In genomic region chr5:135080539-135080938, GRCm38 (mm10) we compare ENCODE assay signal across 25 mouse cellular contexts. TPM values are rescaled to one million over a fixed set of nuclear protein-coding genes. Genes with fewer than 3 reads are reported as not detected.
DNase-seq lines count a peak whose midpoint lies in the region; ATAC-seq and TF ChIP-seq lines count a peak whose summit lies in the region.
"Had no signal": no experiment of that assay in that cellular context is flagged by ENCODE, and none has a peak within 500 bp of the region (broad histone marks: within the 10 kb centered on the region; RNA-seq: fewer than 3 reads in every experiment).

No protein-coding gene starts in this region.

- H3K36me3 ChIP-seq in kidney, adult 2 months (ENCODE audit: control insufficient read depth, insufficient read depth, low read length), result no peaks in the 10 kb centered on the region
- H3K36me3 ChIP-seq in kidney, embryonic 15.5 days, result peaks cover 2% of the 10 kb centered on the region
- no peaks in the 10 kb centered on the region for H3K36me3 ChIP-seq in kidney, embryonic 14.5 days (ENCODE audit: control insufficient read depth, insufficient read depth, low read length)
- no peaks in the 10 kb centered on the region for H3K36me3 ChIP-seq in midbrain, embryonic 11.5 days (ENCODE audit: control insufficient read depth, insufficient read depth, low read length)
- no peaks in the 10 kb centered on the region for H3K36me3 ChIP-seq in midbrain, embryonic 16.5 days (ENCODE audit: control insufficient read depth, insufficient read depth, low read length)
- H3K36me3 ChIP-seq: embryonic facial prominence, embryonic 15.5 days had no signal

- H3K4me2 ChIP-seq in kidney, embryonic 15.5 days, result no peak overlapping the region
- no peak overlapping the region for H3K4me2 ChIP-seq in kidney, embryonic 14.5 days (replicated peaks; ENCODE audit: low read depth, low read length)
- H3K4me2 ChIP-seq in midbrain, embryonic 11.5 days, result no peak overlapping the region
- no peak overlapping the region for H3K4me2 ChIP-seq in midbrain, embryonic 16.5 days (ENCODE audit: low read length)
- H3K4me2 ChIP-seq: embryonic facial prominence, embryonic 13.5 days; embryonic facial prominence, embryonic 15.5 days; forebrain, embryonic 12.5 days had no signal

- no peak for TF ChIP-seq CTCF in kidney, adult 2 months (conservative IDR thresholded peaks at IDR 0.05; ENCODE audit: insufficient read depth, insufficient read length, low read depth, low read length)

- no peak overlapping the region for H3K27ac ChIP-seq in kidney, adult 2 months (ENCODE audit: insufficient read depth, low read depth, low read length)
- H3K27ac ChIP-seq in kidney, embryonic 15.5 days, result no peak overlapping the region
- H3K27ac ChIP-seq in kidney, embryonic 14.5 days (ENCODE audit: low read depth, low read length), result no peak overlapping the region
- no peak overlapping the region for H3K27ac ChIP-seq in midbrain, embryonic 11.5 days (ENCODE audit: low read depth, low read length)
- no peak overlapping the region for H3K27ac ChIP-seq in midbrain, embryonic 16.5 days (ENCODE audit: low read length)
- H3K27ac ChIP-seq: embryonic facial prominence, embryonic 13.5 days; embryonic facial prominence, embryonic 15.5 days; forebrain, embryonic 10.5 days; forebrain, embryonic 12.5 days had no signal

- peaks cover 10% of the 10 kb centered on the region; the same call in 1 of the 2 replicates for H3K4me1 ChIP-seq in kidney, adult 2 months (ENCODE audit: control insufficient read depth, insufficient read depth, low read length)
- H3K4me1 ChIP-seq in kidney, embryonic 15.5 days, result peaks cover 21% of the 10 kb centered on the region
- H3K4me1 ChIP-seq in kidney, embryonic 14.5 days (ENCODE audit: control insufficient read depth, insufficient read depth, low read length), result 0 out of 2 replicates have a peak, but pooled peaks cover 4% of the 10 kb centered on the region
- H3K4me1 ChIP-seq in midbrain, embryonic 11.5 days (ENCODE audit: control insufficient read depth, insufficient read depth, low read length), result peaks cover 6% of the 10 kb centered on the region
- peaks cover 6% of the 10 kb centered on the region for H3K4me1 ChIP-seq in midbrain, embryonic 16.5 days (ENCODE audit: control insufficient read depth, insufficient read depth, low read length)

- 66% methylated on average over 5 of the region's 5 CpGs for WGBS in kidney, adult 2 months
- 92% methylated on average over 5 of the region's 5 CpGs for WGBS in kidney, embryonic 15.5 days
- 86% methylated on average over 5 of the region's 5 CpGs for WGBS in kidney, embryonic 14.5 days
- WGBS in midbrain, embryonic 11.5 days, result 92% methylated on average over 5 of the region's 5 CpGs
- WGBS in midbrain, embryonic 16.5 days, result 88% methylated on average over 5 of the region's 5 CpGs

- no peak overlapping the region for H3K9ac ChIP-seq in kidney, embryonic 15.5 days
- H3K9ac ChIP-seq in kidney, embryonic 14.5 days (ENCODE audit: low read depth, low read length), result no peak overlapping the region
- no peak overlapping the region for H3K9ac ChIP-seq in midbrain, embryonic 11.5 days (ENCODE audit: low read length)
- no peak overlapping the region for H3K9ac ChIP-seq in midbrain, embryonic 16.5 days (ENCODE audit: low read depth, low read length)
- H3K9ac ChIP-seq: embryonic facial prominence, embryonic 13.5 days; embryonic facial prominence, embryonic 15.5 days; forebrain, embryonic 12.5 days had no signal

- no peak for ATAC-seq in kidney, embryonic 15.5 days (replicated peaks; ENCODE audit: low FRiP score)
- no peak for ATAC-seq in kidney, embryonic 14.5 days (ENCODE audit: low FRiP score, low TSS enrichment)
- no peak for ATAC-seq in midbrain, embryonic 11.5 days (ENCODE audit: low FRiP score)
- no peak for ATAC-seq in midbrain, embryonic 16.5 days
- ATAC-seq: forebrain, embryonic 14.5 days had no signal

- peak; percentile 71 for DNase-seq in kidney, adult 2 months
- DNase-seq in kidney, adult 11 months, result no peak
- peak; percentile 52 for DNase-seq in kidney, adult 9 months
- DNase-seq in kidney, postnatal 36 days, result peak; percentile 49 to 50
- DNase-seq in midbrain, embryonic 11.5 days (ENCODE audit: low spot score, missing footprints), result peak; percentile 37
- DNase-seq: adrenal gland, adult 2 months; adrenal gland, postnatal 10 days; adrenal gland, postnatal 25 days; cerebellum, adult 11 months; cerebellum, adult 18-20 months; cerebellum, adult 8-10 months; cerebellum, adult 9-11 months; cerebellum, postnatal 14 days; cerebellum, postnatal 36 days; embryo, embryonic 11 days had no signal

- no peak for TF ChIP-seq POLR2A in kidney, adult 2 months (IDR thresholded peaks at IDR 0.05; ENCODE audit: low read depth, low read length)

- no peaks in the 10 kb centered on the region for H3K27me3 ChIP-seq in kidney, adult 2 months (replicated peaks; ENCODE audit: control insufficient read depth, insufficient read depth, low read length)
- H3K27me3 ChIP-seq in kidney, embryonic 15.5 days, result 0 out of 2 replicates have a peak, but pooled peaks cover 13% of the 10 kb centered on the region
- H3K27me3 ChIP-seq in kidney, embryonic 14.5 days (ENCODE audit: control insufficient read depth, insufficient read depth, low read length), result no peaks in the 10 kb centered on the region
- H3K27me3 ChIP-seq in midbrain, embryonic 11.5 days (ENCODE audit: control insufficient read depth, insufficient read depth, low read length), result no peaks in the 10 kb centered on the region
- no peaks in the 10 kb centered on the region for H3K27me3 ChIP-seq in midbrain, embryonic 16.5 days (ENCODE audit: control insufficient read depth, insufficient read depth, low read depth, low read length)
- H3K27me3 ChIP-seq: embryonic facial prominence, embryonic 13.5 days; embryonic facial prominence, embryonic 15.5 days had no signal

- no peak overlapping the region for H3K4me3 ChIP-seq in kidney, adult 2 months (ENCODE audit: insufficient read depth, low read depth, low read length)
- no peak overlapping the region for H3K4me3 ChIP-seq in kidney, embryonic 15.5 days (replicated peaks)
- H3K4me3 ChIP-seq in kidney, embryonic 14.5 days (ENCODE audit: low read length), result no peak overlapping the region
- no peak overlapping the region for H3K4me3 ChIP-seq in midbrain, embryonic 11.5 days (ENCODE audit: low read depth, low read length)
- H3K4me3 ChIP-seq in midbrain, embryonic 16.5 days (ENCODE audit: low read depth, low read length), result no peak overlapping the region
- H3K4me3 ChIP-seq: embryonic facial prominence, embryonic 13.5 days; embryonic facial prominence, embryonic 15.5 days; erythroblast, embryonic 14.5 days; forebrain, embryonic 10.5 days; forebrain, embryonic 12.5 days had no signal

- H3K9me3 ChIP-seq in kidney, embryonic 15.5 days (replicated peaks), result no peaks in the 10 kb centered on the region
- H3K9me3 ChIP-seq in kidney, embryonic 14.5 days (ENCODE audit: control insufficient read depth, low read length), result no peaks in the 10 kb centered on the region
- H3K9me3 ChIP-seq in midbrain, embryonic 11.5 days (ENCODE audit: control insufficient read depth, low read length), result no peaks in the 10 kb centered on the region
- H3K9me3 ChIP-seq in midbrain, embryonic 16.5 days (replicated peaks; ENCODE audit: control insufficient read depth, low read length, poor library complexity, severe bottlenecking), result no peaks in the 10 kb centered on the region
- H3K9me3 ChIP-seq: embryonic facial prominence, embryonic 13.5 days; embryonic facial prominence, embryonic 15.5 days; forebrain, embryonic 10.5 days; forebrain, embryonic 12.5 days had no signal

RNA-seq across cellular contexts. Expression of gene Vps37d, which starts 2.5 kb away (rescaled TPM):
- 7.3 and 8.7 TPM in 2 replicates for polyA plus RNA-seq in kidney, adult 2 months (2012; rRNA removed)
- 9.2 and 10.9 TPM in 2 replicates for polyA plus RNA-seq in kidney, embryonic 15.5 days (2015; fragmentation: Nextera tagmentation; extraction: Ambion mirVana)
- polyA plus RNA-seq in kidney, embryonic 14.5 days (2014; fragmentation: Nextera tagmentation; extraction: Ambion mirVana), result 8.9 and 12.6 TPM in 2 replicates
- 6.8 and 9.6 TPM in 2 replicates for polyA plus RNA-seq in midbrain, embryonic 11.5 days (2014; fragmentation: Nextera tagmentation; extraction: Ambion mirVana)
- 32.4 and 33.6 TPM in 2 replicates for polyA plus RNA-seq in midbrain, embryonic 16.5 days (2015; fragmentation: Nextera tagmentation; extraction: Ambion mirVana)
- polyA plus RNA-seq: erythroblast, embryonic 14.5 days had no signal

RNA-seq across cellular contexts. Expression of gene Mlxipl, which starts 9.2 kb away (rescaled TPM):
- polyA plus RNA-seq in kidney, adult 2 months (2012; rRNA removed), result 144 and 170 TPM in 2 replicates
- polyA plus RNA-seq in kidney, embryonic 15.5 days (2015; fragmentation: Nextera tagmentation; extraction: Ambion mirVana), result 7.3 and 7.4 TPM in 2 replicates
- polyA plus RNA-seq in kidney, embryonic 14.5 days (2014; fragmentation: Nextera tagmentation; extraction: Ambion mirVana), result 3.9 and 6.4 TPM in 2 replicates
- 1.2 and 2.1 TPM in 2 replicates for polyA plus RNA-seq in midbrain, embryonic 11.5 days (2014; fragmentation: Nextera tagmentation; extraction: Ambion mirVana)
- 0.87 and 1.0 TPM in 2 replicates for polyA plus RNA-seq in midbrain, embryonic 16.5 days (2015; fragmentation: Nextera tagmentation; extraction: Ambion mirVana)
- polyA plus RNA-seq: C2C12 had no signal

RNA-seq across cellular contexts. Expression of gene Bud23, which starts 15.8 kb away (rescaled TPM):
- 50.4 and 50.7 TPM in 2 replicates for polyA plus RNA-seq in kidney, adult 2 months (2012; rRNA removed)
- polyA plus RNA-seq in kidney, embryonic 15.5 days (2015; fragmentation: Nextera tagmentation; extraction: Ambion mirVana), result 121 and 137 TPM in 2 replicates
- 118 and 156 TPM in 2 replicates for polyA plus RNA-seq in kidney, embryonic 14.5 days (2014; fragmentation: Nextera tagmentation; extraction: Ambion mirVana)
- 105 and 116 TPM in 2 replicates for polyA plus RNA-seq in midbrain, embryonic 11.5 days (2014; fragmentation: Nextera tagmentation; extraction: Ambion mirVana)
- polyA plus RNA-seq in midbrain, embryonic 16.5 days (2015; fragmentation: Nextera tagmentation; extraction: Ambion mirVana), result 74.4 and 76.9 TPM in 2 replicates

RNA-seq across cellular contexts. Expression of gene Dnajc30, which starts 16.5 kb away (rescaled TPM):
- 47.3 and 63.3 TPM in 2 replicates for polyA plus RNA-seq in kidney, adult 2 months (2012; rRNA removed)
- polyA plus RNA-seq in kidney, embryonic 15.5 days (2015; fragmentation: Nextera tagmentation; extraction: Ambion mirVana), result 30.9 and 36.7 TPM in 2 replicates
- polyA plus RNA-seq in kidney, embryonic 14.5 days (2014; fragmentation: Nextera tagmentation; extraction: Ambion mirVana), result 33.4 and 34.4 TPM in 2 replicates
- 30.0 and 30.2 TPM in 2 replicates for polyA plus RNA-seq in midbrain, embryonic 11.5 days (2014; fragmentation: Nextera tagmentation; extraction: Ambion mirVana)
- polyA plus RNA-seq in midbrain, embryonic 16.5 days (2015; fragmentation: Nextera tagmentation; extraction: Ambion mirVana), result 48.8 and 49.6 TPM in 2 replicates

RNA-seq across cellular contexts. Expression of gene Stx1a, which starts 57.3 kb away (rescaled TPM):
- 3.9 and 4.1 TPM in 2 replicates for polyA plus RNA-seq in kidney, adult 2 months (2012; rRNA removed)
- 12.1 and 13.8 TPM in 2 replicates for polyA plus RNA-seq in kidney, embryonic 15.5 days (2015; fragmentation: Nextera tagmentation; extraction: Ambion mirVana)
- polyA plus RNA-seq in kidney, embryonic 14.5 days (2014; fragmentation: Nextera tagmentation; extraction: Ambion mirVana), result 11.5 and 13.5 TPM in 2 replicates
- 16.1 and 17.7 TPM in 2 replicates for polyA plus RNA-seq in midbrain, embryonic 11.5 days (2014; fragmentation: Nextera tagmentation; extraction: Ambion mirVana)
- polyA plus RNA-seq in midbrain, embryonic 16.5 days (2015; fragmentation: Nextera tagmentation; extraction: Ambion mirVana), result 162 and 195 TPM in 2 replicates

Comparison
In these comparisons a context has a peak if more than half of its experiments do, and no peak if none do; other contexts are left out.
1. RNA of gene Mlxipl, which starts 9.2 kb away (polyA plus RNA-seq): 144 to 170 TPM in kidney, adult 2 months; 7.3 to 7.4 TPM in kidney, embryonic 15.5 days, 3.9 to 6.4 TPM in kidney, embryonic 14.5 days, 1.2 to 2.1 TPM in midbrain, embryonic 11.5 days and 0.87 to 1.0 TPM in midbrain, embryonic 16.5 days; every median in the first group is over 10 times any median in the second.